Mouse (Mus musculus): ENCODE measurements around the gene Gm13090.

- TF ChIP-seq CTCF (IDR thresholded peaks at IDR 0.05; ENCODE audit: low read depth, low read length), result no peak
- TF ChIP-seq GATA1 (IDR thresholded peaks at IDR 0.05; ENCODE audit: borderline replicate concordance, low read length), result no peak
- TF ChIP-seq TAL1 (conservative IDR thresholded peaks at IDR 0.05; ENCODE audit: low read depth, low read length), result no peak
- no peak for TF ChIP-seq POLR2AphosphoS5 (IDR thresholded peaks at IDR 0.05; ENCODE audit: insufficient replicate concordance, low read depth, low read length)
Observed at GRCm38 (mm10) chr4:151087358-151087757, 2.0 kb upstream of the Gm13090 start.

Measured in G1E (cell line).